Mouse (Mus musculus): ENCODE data around the gene Gpr19. TPM values are rescaled to one million over a fixed set of nuclear protein-coding genes. Genes with fewer than 3 reads are reported as not detected.

Gene Gpr19
- total RNA-seq, 1 experiment = 34.7 TPM

- Histone ChIP-seq H3K9ac (ENCODE audit: insufficient read depth, low read depth, low read length, poor library complexity, severe bottlenecking) (no peak overlapping the region), H3K36me3 (ENCODE audit: control insufficient read depth, insufficient read depth, low read length, poor library complexity, severe bottlenecking) (peaks cover 10% of the 10 kb centered on the region; the same call in 1 of the 2 replicates), H3K4me3 (ENCODE audit: insufficient read depth in 1 of 2, low read depth in 1 of 2, low read length in 2 of 2, poor library complexity in 1 of 2, severe bottlenecking in 1 of 2) (no peak overlapping the region), H3K27ac (ENCODE audit: insufficient read depth, low read depth, low read length, poor library complexity, severe bottlenecking) (no peak overlapping the region), H3K4me1 (ENCODE audit: control insufficient read depth in 2 of 2, insufficient read depth in 2 of 2, low read length in 2 of 2, poor library complexity in 1 of 2) (peaks cover 0 to 3% of the 10 kb centered on the region in 2 experiments; a peak in 1 of 4 replicates), H3K9me3 (ENCODE audit: control insufficient read depth, insufficient read depth, low read depth, low read length) (no peaks in the 10 kb centered on the region)
- DNase-seq (ENCODE audit: low read depth, low spot score) = no peak
- TF ChIP-seq HCFC1 (IDR thresholded peaks at IDR 0.05; ENCODE audit: borderline replicate concordance, insufficient read depth, low read length) (no peak), ZNF384 (IDR thresholded peaks at IDR 0.05; ENCODE audit: low read depth, low read length) (no peak), ZC3H11A (IDR thresholded peaks at IDR 0.05; ENCODE audit: borderline replicate concordance, low read depth, low read length) (no peak), MAFK (IDR thresholded peaks at IDR 0.05; ENCODE audit: insufficient read depth, low read depth, low read length) (no peak), CHD2 (IDR thresholded peaks at IDR 0.05; ENCODE audit: low read depth, low read length) (no peak)
- in situ Hi-C loops (cut with MboI; ENCODE audit: low sequenced_read_pairs in 2 of 2, unreplicated experiment in 2 of 2) = no loop called here
Measured at GRCm38 (mm10) chr6:134872236-134872635, 26.1 kb downstream of the Gpr19 start.

DNA sequence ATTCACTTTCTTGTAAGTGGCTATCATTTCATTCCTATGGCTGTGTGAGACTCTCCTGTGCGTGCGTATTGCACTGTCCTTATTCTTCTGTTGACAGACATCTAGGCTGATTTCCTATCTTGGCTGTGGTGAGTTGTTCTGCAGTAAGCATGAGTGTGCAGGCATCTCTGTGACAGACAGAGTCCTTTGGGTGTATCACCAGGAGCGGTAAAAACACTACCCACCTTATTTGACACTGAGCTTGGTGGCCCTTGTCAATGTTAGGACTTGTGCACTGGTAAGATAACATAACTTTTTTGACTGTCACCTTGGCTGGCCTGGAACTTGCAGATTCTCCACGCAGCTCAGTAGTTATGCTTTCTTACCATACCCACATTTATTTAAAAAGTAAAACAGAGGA, 27.5 kb downstream of the Gpr19 start:
- no peak overlapping the region for H3K27ac ChIP-seq (ENCODE audit: insufficient read depth, low read depth, low read length, poor library complexity, severe bottlenecking)
- in situ Hi-C loops (cut with MboI; ENCODE audit: low sequenced_read_pairs in 2 of 2, unreplicated experiment in 2 of 2) = no loop called here
- H3K4me3 ChIP-seq (ENCODE audit: insufficient read depth in 1 of 2, low read depth in 1 of 2, low read length in 2 of 2, poor library complexity in 1 of 2, severe bottlenecking in 1 of 2) = no peak overlapping the region
- H3K4me1 ChIP-seq (ENCODE audit: control insufficient read depth in 2 of 2, insufficient read depth in 2 of 2, low read length in 2 of 2, poor library complexity in 1 of 2) = peaks cover 0 to 3% of the 10 kb centered on the region in 2 experiments; a peak in 1 of 4 replicates
- TF ChIP-seq CHD2 (IDR thresholded peaks at IDR 0.05; ENCODE audit: low read depth, low read length) = no peak
- no peak for TF ChIP-seq MAFK (IDR thresholded peaks at IDR 0.05; ENCODE audit: insufficient read depth, low read depth, low read length)
- no peak for TF ChIP-seq HCFC1 (IDR thresholded peaks at IDR 0.05; ENCODE audit: borderline replicate concordance, insufficient read depth, low read length)
- no peak for TF ChIP-seq ZC3H11A (IDR thresholded peaks at IDR 0.05; ENCODE audit: borderline replicate concordance, low read depth, low read length)
- TF ChIP-seq ZNF384 (IDR thresholded peaks at IDR 0.05; ENCODE audit: low read depth, low read length) = no peak
- DNase-seq (ENCODE audit: low read depth, low spot score) = no peak
- H3K9ac ChIP-seq (ENCODE audit: insufficient read depth, low read depth, low read length, poor library complexity, severe bottlenecking) = no peak overlapping the region
- H3K9me3 ChIP-seq (ENCODE audit: control insufficient read depth, insufficient read depth, low read depth, low read length) = no peaks in the 10 kb centered on the region
- H3K36me3 ChIP-seq (ENCODE audit: control insufficient read depth, insufficient read depth, low read length, poor library complexity, severe bottlenecking) = peaks cover 9% of the 10 kb centered on the region; the same call in 1 of the 2 replicates

DNA sequence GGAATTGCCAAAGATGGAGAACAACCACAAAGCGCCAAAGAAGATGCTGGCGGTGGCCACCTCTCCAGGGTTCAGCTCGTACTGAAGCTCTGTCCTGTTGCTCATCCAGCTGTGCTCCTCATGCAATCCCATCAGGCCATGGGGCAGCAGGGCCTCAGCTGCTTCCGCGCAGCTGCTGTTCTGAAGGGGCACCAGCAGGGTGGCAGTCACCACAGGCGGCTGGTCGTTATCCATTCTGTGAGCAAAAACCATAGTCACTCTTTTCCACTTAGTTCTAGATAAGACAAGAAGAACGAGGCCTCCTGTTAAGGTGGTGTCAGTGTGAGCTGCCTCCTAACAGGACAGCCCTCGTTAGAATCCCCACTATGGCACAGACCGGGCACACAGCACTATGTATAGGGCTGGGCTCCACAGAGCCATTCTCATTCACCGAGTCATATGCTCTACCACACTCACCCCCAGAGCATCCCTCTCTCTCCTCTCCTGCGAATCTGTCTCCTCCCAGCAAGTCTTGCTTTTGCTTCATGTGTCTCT, 28.1 kb downstream of the Gpr19 start:
- Histone ChIP-seq H3K4me3 (ENCODE audit: insufficient read depth in 1 of 2, low read depth in 1 of 2, low read length in 2 of 2, poor library complexity in 1 of 2, severe bottlenecking in 1 of 2) (peak overlapping the region in 1 of 2 experiments; percentile 24; a peak in 2 of 4 replicates), H3K9ac (ENCODE audit: insufficient read depth, low read depth, low read length, poor library complexity, severe bottlenecking) (no peak overlapping the region), H3K9me3 (ENCODE audit: control insufficient read depth, insufficient read depth, low read depth, low read length) (no peaks in the 10 kb centered on the region), H3K36me3 (ENCODE audit: control insufficient read depth, insufficient read depth, low read length, poor library complexity, severe bottlenecking) (peaks cover 9% of the 10 kb centered on the region; the same call in 1 of the 2 replicates), H3K4me1 (ENCODE audit: control insufficient read depth in 2 of 2, insufficient read depth in 2 of 2, low read length in 2 of 2, poor library complexity in 1 of 2) (peaks cover 0 to 3% of the 10 kb centered on the region in 2 experiments; a peak in 1 of 4 replicates), H3K27ac (ENCODE audit: insufficient read depth, low read depth, low read length, poor library complexity, severe bottlenecking) (no peak overlapping the region)
- in situ Hi-C loops (cut with MboI; ENCODE audit: low sequenced_read_pairs in 2 of 2, unreplicated experiment in 2 of 2) = no loop called here
- DNase-seq (ENCODE audit: low read depth, low spot score) = no peak
- TF ChIP-seq HCFC1 (IDR thresholded peaks at IDR 0.05; ENCODE audit: borderline replicate concordance, insufficient read depth, low read length) (no peak), ZC3H11A (IDR thresholded peaks at IDR 0.05; ENCODE audit: borderline replicate concordance, low read depth, low read length) (no peak), CHD2 (IDR thresholded peaks at IDR 0.05; ENCODE audit: low read depth, low read length) (no peak), ZNF384 (IDR thresholded peaks at IDR 0.05; ENCODE audit: low read depth, low read length) (no peak), MAFK (IDR thresholded peaks at IDR 0.05; ENCODE audit: insufficient read depth, low read depth, low read length) (no peak)

GRCm38 (mm10) chr6:134867325-134867724, 31.1 kb downstream of the Gpr19 start:
- Histone ChIP-seq H3K9ac (ENCODE audit: insufficient read depth, low read depth, low read length, poor library complexity, severe bottlenecking) (no peak overlapping the region), H3K36me3 (ENCODE audit: control insufficient read depth, insufficient read depth, low read length, poor library complexity, severe bottlenecking) (peaks cover 9% of the 10 kb centered on the region; the same call in 1 of the 2 replicates), H3K9me3 (ENCODE audit: control insufficient read depth, insufficient read depth, low read depth, low read length) (no peaks in the 10 kb centered on the region), H3K27ac (ENCODE audit: insufficient read depth, low read depth, low read length, poor library complexity, severe bottlenecking) (no peak overlapping the region), H3K4me3 (ENCODE audit: insufficient read depth in 1 of 2, low read depth in 1 of 2, low read length in 2 of 2, poor library complexity in 1 of 2, severe bottlenecking in 1 of 2) (no peak overlapping the region), H3K4me1 (ENCODE audit: control insufficient read depth in 2 of 2, insufficient read depth in 2 of 2, low read length in 2 of 2, poor library complexity in 1 of 2) (peaks cover 0 to 3% of the 10 kb centered on the region in 2 experiments; a peak in 1 of 4 replicates)
- peak; percentile 22; the same call in 1 of the 2 replicates for TF ChIP-seq ZC3H11A (IDR thresholded peaks at IDR 0.05; ENCODE audit: borderline replicate concordance, low read depth, low read length)
- no peak for TF ChIP-seq CHD2 (IDR thresholded peaks at IDR 0.05; ENCODE audit: low read depth, low read length)
- TF ChIP-seq ZNF384 (IDR thresholded peaks at IDR 0.05; ENCODE audit: low read depth, low read length) = peak; percentile 83
- no peak for TF ChIP-seq MAFK (IDR thresholded peaks at IDR 0.05; ENCODE audit: insufficient read depth, low read depth, low read length)
- no peak for TF ChIP-seq HCFC1 (IDR thresholded peaks at IDR 0.05; ENCODE audit: borderline replicate concordance, insufficient read depth, low read length)
- peak; percentile 50 for DNase-seq (ENCODE audit: low read depth, low spot score)
- in situ Hi-C loops (cut with MboI; ENCODE audit: low sequenced_read_pairs in 2 of 2, unreplicated experiment in 2 of 2) = no loop called here
